Mouse (Mus musculus): ENCODE results near the gene Hdgf.

The Hdgf gene

DNA sequence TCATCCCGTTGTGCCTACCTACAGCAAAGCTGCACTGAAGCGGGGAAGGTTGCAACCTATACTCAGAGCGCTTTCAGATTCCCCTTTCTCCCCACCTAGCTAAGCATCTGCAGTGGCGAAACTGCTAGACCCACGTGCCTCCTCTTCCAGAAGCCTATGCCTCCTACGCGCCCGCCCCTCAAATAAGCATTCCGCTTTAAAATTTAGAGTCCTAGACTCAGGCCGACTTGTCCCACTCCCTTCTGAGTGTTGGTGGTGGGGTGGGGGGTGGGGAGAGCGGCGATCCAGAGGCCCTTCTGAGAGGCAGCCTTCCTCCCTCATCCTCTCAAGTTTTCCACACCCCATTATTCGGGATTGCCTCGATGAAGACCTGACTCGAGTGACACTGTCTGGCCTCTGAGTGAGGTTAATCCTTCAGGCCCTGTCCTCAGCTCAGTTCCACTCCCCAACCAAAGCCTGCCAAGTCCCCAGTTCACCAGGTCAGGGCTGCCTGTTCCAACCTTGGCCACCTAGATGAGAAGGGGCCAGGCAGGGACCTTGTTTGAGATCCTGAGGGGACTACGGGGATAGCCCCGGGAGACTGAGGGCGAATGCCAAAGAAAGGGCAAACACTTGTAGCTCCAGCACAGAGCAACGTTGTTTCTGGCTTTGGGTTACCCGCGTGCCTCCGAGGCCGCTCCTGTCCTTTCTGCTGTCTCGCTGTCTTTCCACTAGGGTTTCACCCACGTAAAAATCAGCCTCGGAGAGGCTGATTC lies 41.1 kb downstream of the Hdgf start:
- DNase-seq = no peak

DNA sequence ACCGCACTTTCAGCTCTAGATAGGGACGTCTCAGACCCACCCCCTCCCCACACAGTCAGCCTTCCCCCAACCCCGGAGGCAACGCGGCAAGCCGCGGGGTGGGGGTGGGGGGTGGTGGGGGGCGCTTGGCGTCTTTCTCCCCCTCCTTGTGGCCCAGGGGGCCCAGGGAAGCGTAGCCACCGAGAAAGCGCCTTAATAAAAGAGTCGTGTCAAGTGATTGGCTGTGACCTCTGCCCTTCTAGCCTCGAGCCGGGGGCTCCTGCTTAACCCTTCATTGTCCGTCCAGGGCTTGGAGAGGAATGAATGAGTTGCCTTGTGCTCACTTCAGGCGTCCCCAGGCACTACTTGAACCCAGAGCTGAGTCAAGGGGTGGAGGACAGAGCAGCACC lies 41.7 kb downstream of the Hdgf start:
- DNase-seq = no peak

DNA sequence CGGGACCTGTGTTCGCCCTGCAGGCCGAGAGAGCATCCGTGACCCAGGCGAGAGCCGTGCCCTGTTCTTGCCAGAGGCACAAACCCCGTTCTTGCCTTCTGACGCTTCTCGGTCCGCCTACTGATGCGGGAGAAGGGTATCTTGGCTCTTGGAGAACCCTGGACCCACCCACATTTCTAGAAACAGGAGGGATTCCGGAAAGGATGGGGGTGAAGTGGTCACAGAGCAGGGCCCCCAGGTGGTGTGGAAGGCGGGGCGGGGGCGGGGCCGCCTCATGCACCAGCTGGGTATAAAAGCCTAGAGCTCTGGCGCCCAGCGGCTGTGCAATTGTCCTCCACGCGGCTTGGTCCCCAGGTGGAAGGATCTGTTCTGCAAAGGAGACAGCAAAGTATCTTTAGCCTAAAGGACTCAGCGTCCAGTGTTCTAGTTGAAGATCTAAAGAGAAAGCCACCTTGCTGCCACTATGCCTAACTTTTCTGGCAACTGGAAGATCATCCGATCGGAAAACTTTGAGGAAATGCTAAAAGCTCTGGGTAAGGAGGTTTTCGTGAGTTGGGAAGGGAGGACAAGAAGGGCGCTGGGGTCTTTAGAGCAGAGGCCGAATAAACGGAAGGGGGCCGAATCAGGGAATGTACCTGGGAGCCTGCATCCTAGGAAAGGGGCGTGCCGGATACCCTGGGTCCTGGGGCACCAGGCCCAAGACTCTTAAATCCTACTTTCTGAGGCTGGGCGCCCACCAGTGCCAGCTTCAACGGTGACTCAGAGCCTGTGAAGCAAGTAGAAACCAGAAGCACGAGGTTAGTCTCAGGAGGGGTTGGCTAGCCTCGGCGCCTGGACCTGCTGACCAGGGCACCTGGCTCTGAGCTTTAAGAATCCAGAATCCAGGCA lies 42.5 kb downstream of the Hdgf start, which contains the start of gene Crabp2:
Gene Crabp2, plus strand, starts transcription at position 289 of the 888 bp plus-strand sequence.
- no peak for DNase-seq

GRCm38 (mm10) chr3:87949266-87949954 lies 43.3 kb downstream of the Hdgf start:
- DNase-seq = no peak

GRCm38 (mm10) chr3:87949955-87950515 lies 43.9 kb downstream of the Hdgf start:
- no peak for DNase-seq

- DNase-seq = no peak
These were observed 45.8 kb downstream of the Hdgf start for GRCm38 (mm10) chr3:87951946-87952345.

DNA sequence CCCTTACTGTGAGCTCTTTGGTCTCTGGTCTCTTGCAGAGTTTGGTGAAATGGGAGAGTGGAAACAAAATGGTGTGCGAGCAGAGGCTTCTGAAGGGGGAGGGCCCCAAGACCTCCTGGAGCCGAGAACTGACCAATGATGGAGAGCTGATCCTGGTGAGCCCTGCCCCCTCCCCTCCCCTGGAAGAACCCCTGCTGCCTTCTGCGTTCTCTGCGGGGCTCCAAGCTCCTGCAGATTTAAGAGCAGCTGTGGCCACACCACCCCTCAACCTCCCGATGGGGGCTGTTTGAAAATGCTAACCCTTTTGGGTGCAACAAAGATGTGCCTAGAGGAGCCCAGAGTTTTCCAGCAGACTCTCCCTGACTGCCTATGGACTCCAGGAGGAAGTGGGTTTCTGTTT lies 46.3 kb downstream of the Hdgf start:
- DNase-seq = no peak

GRCm38 (mm10) chr3:87958056-87958455 lies 51.9 kb downstream of the Hdgf start:
- DNase-seq = no peak

GRCm38 (mm10) chr3:87958476-87958875 lies 52.4 kb downstream of the Hdgf start:
- DNase-seq = no peak

DNA sequence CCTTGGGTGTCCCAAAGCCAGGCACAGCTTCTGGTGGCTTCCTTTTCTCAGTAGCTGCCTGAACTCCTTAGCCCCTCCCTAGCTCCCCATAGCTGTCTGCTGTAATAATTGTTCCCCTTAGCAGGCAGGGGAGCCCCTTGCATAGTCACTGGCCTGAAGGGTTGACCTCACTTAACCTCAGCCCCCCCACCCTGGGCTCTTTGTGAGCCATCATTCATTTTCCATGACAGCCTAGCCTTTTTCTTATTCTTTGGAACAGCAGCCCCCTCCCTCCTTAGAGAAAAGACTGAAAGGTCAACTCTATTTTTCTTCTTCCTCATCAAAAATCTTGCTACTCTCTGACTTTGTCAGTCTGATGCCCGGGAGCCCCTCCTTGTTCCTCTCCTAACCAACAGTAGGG lies 52.8 kb downstream of the Hdgf start:
- DNase-seq = no peak

- DNase-seq = no peak
These were observed 53.2 kb downstream of the Hdgf start for GRCm38 (mm10) chr3:87959371-87959770.

GRCm38 (mm10) chr3:87960191-87960585 lies 54.1 kb downstream of the Hdgf start:
- no peak for DNase-seq

DNA sequence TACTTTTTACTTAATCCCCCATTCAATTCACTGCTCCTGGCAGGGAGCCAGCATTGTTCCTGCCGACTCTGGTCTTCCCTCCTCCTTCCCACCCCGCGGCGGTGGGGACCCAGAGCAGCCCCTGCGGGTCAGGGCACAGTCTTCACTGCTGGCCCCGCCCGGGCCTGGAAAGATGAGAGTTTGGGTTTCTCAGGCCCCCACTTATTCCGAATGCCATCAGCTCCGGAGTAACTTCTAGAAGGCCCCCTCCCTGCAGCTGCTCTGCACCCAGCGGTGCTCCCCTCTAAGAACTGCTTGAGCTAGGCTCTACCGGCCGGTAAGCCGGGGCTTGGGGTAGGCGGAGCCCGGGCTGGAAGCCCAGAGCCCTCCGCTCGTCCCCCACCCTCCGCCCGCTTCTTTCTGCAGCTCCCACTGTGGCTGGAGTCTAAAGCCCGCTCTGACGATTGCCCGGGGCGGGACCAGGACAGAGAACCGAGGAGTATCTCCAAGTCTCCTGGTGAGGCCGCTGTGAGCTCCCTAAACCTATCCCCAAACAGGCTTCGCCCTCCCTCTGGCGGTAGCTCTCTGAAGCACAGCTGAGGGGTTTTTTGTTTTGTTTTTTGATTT lies 54.6 kb downstream of the Hdgf start:
- peak; percentile 67 to 74 for DNase-seq

Data from thymus, postnatal 36 days (tissue).